Mouse (Mus musculus): Measurements from ENCODE around the gene Elp4.

GRCm38 (mm10) chr2:105698631-105699030 is 205.7 kb downstream of the Elp4 start:
- TF ChIP-seq CTCF (IDR thresholded peaks at IDR 0.05; ENCODE audit: insufficient read depth, low read length) (no peak), POLR2A (IDR thresholded peaks at IDR 0.05; ENCODE audit: borderline replicate concordance, extremely low read depth, low read depth, low read length) (no peak)

Data from lung, adult 2 months (tissue).